In the genomic region with DNA sequence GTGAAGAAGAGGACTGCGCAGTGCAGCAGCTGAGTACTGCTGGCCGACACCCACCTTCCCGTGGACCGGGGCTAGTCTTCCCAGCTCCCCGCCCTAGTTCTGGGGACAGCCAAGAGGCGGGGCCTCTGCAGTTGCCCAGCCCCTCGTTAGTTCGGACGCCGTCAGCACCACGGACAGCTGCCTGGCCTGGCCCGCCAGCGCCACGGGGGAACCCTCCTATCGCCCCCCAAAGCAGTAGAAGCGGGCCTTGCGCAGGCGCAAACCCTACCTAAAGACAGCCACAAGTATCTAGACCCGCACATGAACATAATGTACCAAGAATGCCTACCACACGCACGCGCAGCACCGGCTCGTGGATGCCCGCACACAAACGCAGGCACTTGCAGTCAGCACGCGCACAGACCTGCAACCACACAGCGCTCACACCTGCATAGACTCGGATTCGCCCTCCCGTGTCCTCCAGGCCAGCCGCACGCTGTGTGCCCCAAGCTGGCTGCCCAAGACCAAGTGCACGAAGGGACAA, we compare ENCODE assay signal across 9 mouse cellular contexts. TPM values are rescaled to one million over a fixed set of nuclear protein-coding genes. Genes with fewer than 3 reads are reported as not detected.
DNase-seq lines count a peak whose midpoint lies in the region; ATAC-seq lines count a peak whose summit lies in the region.
"Had no signal": no experiment of that assay in that cellular context is flagged by ENCODE, and none has a peak within 500 bp of the region (broad histone marks: within the 10 kb centered on the region; RNA-seq: fewer than 3 reads in every experiment).

No protein-coding gene starts in this region.

- no peaks in the 10 kb centered on the region for H3K9me3 ChIP-seq in embryonic facial prominence, embryonic 10.5 days
- no peaks in the 10 kb centered on the region for H3K9me3 ChIP-seq in heart, embryonic 13.5 days
- no peaks in the 10 kb centered on the region for H3K9me3 ChIP-seq in liver, embryonic 11.5 days (ENCODE audit: control insufficient read depth, low read length)

- ATAC-seq in heart, embryonic 13.5 days (ENCODE audit: extremely low read depth, insufficient number of reproducible peaks, low FRiP score, low TSS enrichment), result no peak
- ATAC-seq in liver, embryonic 11.5 days (replicated peaks; ENCODE audit: low FRiP score), result peak; percentile 64

- peaks cover 36% of the 10 kb centered on the region for H3K27me3 ChIP-seq in embryonic facial prominence, embryonic 10.5 days (replicated peaks; ENCODE audit: low read depth, poor library complexity, severe bottlenecking)
- H3K27me3 ChIP-seq in heart, embryonic 13.5 days (replicated peaks), result peaks cover 64% of the 10 kb centered on the region
- peaks cover 30% of the 10 kb centered on the region for H3K27me3 ChIP-seq in liver, embryonic 11.5 days (replicated peaks; ENCODE audit: control insufficient read depth, insufficient read depth, low read length)
- H3K27me3 ChIP-seq: CH12.LX had no signal

- peaks cover 19% of the 10 kb centered on the region for H3K4me1 ChIP-seq in embryonic facial prominence, embryonic 10.5 days
- peaks cover 18% of the 10 kb centered on the region for H3K4me1 ChIP-seq in heart, embryonic 13.5 days
- peaks cover 11% of the 10 kb centered on the region for H3K4me1 ChIP-seq in liver, embryonic 11.5 days (replicated peaks; ENCODE audit: control insufficient read depth, insufficient read depth, low read length)

- WGBS in embryonic facial prominence, embryonic 10.5 days, result under 1% methylated on average over 35 of the region's 35 CpGs
- WGBS in heart, embryonic 13.5 days, result under 1% methylated on average over 35 of the region's 35 CpGs
- 2% methylated on average over 34 of the region's 35 CpGs for WGBS in liver, embryonic 11.5 days

- peak overlapping the region; percentile 74 for H3K4me3 ChIP-seq in embryonic facial prominence, embryonic 10.5 days
- H3K4me3 ChIP-seq in heart, embryonic 13.5 days, result peak overlapping the region; percentile 63
- peak overlapping the region; percentile 57 for H3K4me3 ChIP-seq in liver, embryonic 11.5 days (ENCODE audit: low read depth, low read length)

- H3K9ac ChIP-seq in heart, embryonic 13.5 days, result no peak overlapping the region
- no peak overlapping the region for H3K9ac ChIP-seq in liver, embryonic 11.5 days (ENCODE audit: low read depth, low read length)

- peak overlapping the region; percentile 98 for H3K4me2 ChIP-seq in heart, embryonic 13.5 days
- peak overlapping the region; percentile 90 for H3K4me2 ChIP-seq in liver, embryonic 11.5 days

- no peaks in the 10 kb centered on the region for H3K36me3 ChIP-seq in embryonic facial prominence, embryonic 10.5 days (replicated peaks)
- H3K36me3 ChIP-seq in heart, embryonic 13.5 days, result no peaks in the 10 kb centered on the region
- H3K36me3 ChIP-seq in liver, embryonic 11.5 days (ENCODE audit: control insufficient read depth, insufficient read depth, low read length), result no peaks in the 10 kb centered on the region

- DNase-seq in lung, adult 18-20 months, result peak; percentile 14 to 30
- DNase-seq in lung, postnatal 25 days (ENCODE audit: low spot score), result no peak
- peak; percentile 89 for DNase-seq in embryonic facial prominence, embryonic 10.5 days (ENCODE audit: low spot score)
- peak; percentile 63 for DNase-seq in kidney, postnatal 14 days
- peak; percentile 80 for DNase-seq in liver, embryonic 11.5 days (ENCODE audit: low spot score)
- DNase-seq in naive thymus-derived CD4-positive, alpha-beta T cell, adult 2 months (ENCODE audit: low read depth), result peak; percentile 39
- DNase-seq in telencephalon, adult 2 months (ENCODE audit: low read depth, low spot score), result peak; percentile 48

- no peak overlapping the region for H3K27ac ChIP-seq in embryonic facial prominence, embryonic 10.5 days (replicated peaks)
- H3K27ac ChIP-seq in heart, embryonic 13.5 days (replicated peaks), result no peak overlapping the region
- H3K27ac ChIP-seq in liver, embryonic 11.5 days (ENCODE audit: low read depth, low read length), result no peak overlapping the region

RNA-seq across cellular contexts. Expression of a gene that starts 1.0 kb away (rescaled TPM):
- 3.2 and 3.6 TPM in 2 replicates for polyA plus RNA-seq in embryonic facial prominence, embryonic 10.5 days (2016; fragmentation: Nextera tagmentation; extraction: Ambion mirVana)
- 0.15 TPM in 2 replicates for polyA plus RNA-seq in heart, embryonic 13.5 days (2015; fragmentation: Nextera tagmentation; extraction: Ambion mirVana)
- 0.23 and 0.26 TPM in 2 replicates for polyA plus RNA-seq in liver, embryonic 11.5 days (2014; fragmentation: Nextera tagmentation; extraction: Ambion mirVana)
